Mouse (Mus musculus): Measurements from ENCODE around the gene Ccdc87. TPM values are rescaled to one million over a fixed set of nuclear protein-coding genes. Genes with fewer than 3 reads are reported as not detected.

Ccdc87 gene
- polyA plus RNA-seq (2017; shearing (Covaris generic)): 0.28 TPM

DNA sequence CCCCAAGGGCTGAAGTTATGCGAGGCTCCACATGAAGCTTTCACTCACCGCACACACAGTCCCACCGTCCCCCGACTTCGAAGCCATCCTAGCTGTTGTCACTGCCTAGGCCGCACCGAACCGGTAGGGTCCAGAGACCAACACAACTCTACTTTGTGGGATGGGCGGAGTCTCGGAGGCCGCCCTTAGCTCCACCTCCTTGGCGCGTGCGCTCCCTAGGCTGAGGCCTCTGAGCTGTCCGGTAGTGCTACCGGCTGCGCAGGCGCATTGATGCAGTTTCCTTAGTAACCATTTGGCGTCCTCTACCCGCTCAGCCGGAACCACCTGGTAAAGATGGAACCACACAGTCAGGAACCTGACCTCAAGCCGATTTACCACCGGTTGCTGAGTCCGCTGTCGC is at the start of gene Ccdc87, which contains the start of gene Ccs:
TSS of gene Ccdc87 (plus strand) at position 218 of the 400 bp plus-strand sequence.
TSS of gene Ccs (minus strand) at position 184 of the 400 bp plus-strand sequence.

DNA sequence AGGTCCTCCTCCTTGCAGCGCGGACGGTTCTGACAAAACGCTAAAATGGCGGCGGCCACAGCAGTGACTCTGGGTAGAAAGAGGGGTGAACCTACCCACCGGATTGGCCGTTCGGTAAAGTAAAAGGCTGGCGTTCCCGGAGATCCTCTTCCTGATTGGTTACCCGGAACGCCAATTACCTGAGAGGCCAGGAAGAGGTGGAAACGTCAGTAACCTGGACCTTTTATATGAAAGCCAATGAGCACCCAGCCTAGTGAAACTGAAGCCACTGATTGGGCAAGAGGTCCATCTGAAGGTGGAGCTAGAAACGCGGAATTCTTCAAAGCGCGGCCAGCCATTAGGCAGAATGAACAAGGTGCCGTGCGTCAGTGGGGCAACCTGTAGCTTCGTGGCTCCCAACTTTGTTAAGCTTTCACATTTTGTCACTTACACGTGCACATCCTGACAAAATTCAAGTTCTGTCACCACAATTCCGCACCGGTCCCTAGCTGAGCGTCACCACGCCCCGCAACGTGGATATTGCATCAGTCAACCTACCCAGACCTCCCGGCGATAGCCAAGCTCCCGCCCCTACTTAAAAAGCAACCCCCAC is 45.2 kb upstream of the Ccdc87 start, which contains the start of gene Rbm4:
TSS of gene Rbm4 (minus strand) at position 71 of the 592 bp plus-strand sequence.

DNA sequence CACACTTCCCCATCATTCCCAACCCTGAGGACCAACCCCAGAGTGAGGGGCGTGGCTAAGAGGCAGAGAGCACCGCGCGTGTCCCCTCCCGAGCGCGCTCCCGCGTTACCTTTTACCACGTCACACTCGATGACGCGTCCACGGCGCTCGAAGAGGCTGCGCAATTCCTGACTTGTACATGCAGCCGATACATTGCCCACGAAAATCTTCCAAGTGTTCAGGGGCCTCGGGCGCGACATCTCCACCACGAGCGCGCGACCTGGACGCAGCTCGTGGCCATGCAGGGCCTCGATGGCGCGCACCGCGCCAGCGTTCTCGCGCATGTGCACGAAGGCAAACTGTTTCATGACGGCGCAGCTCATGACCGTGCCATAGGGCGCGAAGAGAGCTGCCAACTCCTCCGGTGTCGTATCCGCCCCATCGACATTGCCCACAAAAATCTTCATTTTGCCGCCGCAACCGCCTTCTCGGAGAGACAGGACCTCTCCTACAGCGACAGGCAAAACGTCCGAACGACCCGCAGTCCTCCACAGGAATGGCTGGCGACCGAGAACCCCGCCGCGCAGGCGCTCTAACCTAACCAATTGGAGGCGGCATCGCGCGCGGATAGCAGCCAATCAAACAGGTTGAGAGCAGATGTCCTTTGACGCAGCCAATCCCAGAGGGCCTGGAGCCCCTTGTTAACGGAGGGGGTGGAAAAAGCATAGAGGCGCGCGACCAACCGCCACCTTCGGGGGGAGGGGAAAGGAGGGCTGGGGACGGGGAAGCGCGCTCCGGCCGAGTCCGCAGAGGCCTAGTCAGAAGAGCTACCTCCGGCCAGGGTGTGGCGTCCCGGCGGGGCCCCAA is 27.9 kb upstream of the Ccdc87 start, which contains the start of the genes Gm21992 and Rbm14:
TSS of gene Gm21992 (minus strand) at position 550 of the 846 bp plus-strand sequence.
TSS of gene Rbm14 (minus strand) at position 572 of the 846 bp plus-strand sequence.

GRCm38 (mm10) chr19:4854552-4855469 is 15.6 kb downstream of the Ccdc87 start, which contains the start of gene Ctsf:
Gene Ctsf (plus strand): TSS chr19:4855130.

DNA sequence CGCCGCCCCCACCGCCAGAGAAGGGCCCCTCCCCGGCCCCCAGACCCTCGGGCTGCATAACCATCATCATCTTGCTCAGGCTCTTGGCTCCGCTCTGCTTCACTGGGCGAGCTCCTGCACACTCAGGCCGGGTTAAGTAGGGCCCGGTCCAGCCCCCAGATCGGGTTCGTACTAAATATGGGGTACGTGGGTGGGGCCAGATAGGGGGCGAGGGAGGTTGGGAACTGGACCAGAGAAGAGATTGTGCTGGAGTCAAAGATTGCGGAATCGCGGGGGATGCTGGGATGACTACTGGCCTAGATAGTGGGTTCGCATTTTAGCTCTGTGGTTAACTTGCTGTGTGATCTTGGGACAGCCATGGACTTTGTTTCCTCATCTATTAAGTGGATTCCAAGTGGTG is 38.6 kb downstream of the Ccdc87 start, which contains the start of gene Actn3:
TSS of gene Actn3 (minus strand) at position 125 of the 400 bp plus-strand sequence.

DNA sequence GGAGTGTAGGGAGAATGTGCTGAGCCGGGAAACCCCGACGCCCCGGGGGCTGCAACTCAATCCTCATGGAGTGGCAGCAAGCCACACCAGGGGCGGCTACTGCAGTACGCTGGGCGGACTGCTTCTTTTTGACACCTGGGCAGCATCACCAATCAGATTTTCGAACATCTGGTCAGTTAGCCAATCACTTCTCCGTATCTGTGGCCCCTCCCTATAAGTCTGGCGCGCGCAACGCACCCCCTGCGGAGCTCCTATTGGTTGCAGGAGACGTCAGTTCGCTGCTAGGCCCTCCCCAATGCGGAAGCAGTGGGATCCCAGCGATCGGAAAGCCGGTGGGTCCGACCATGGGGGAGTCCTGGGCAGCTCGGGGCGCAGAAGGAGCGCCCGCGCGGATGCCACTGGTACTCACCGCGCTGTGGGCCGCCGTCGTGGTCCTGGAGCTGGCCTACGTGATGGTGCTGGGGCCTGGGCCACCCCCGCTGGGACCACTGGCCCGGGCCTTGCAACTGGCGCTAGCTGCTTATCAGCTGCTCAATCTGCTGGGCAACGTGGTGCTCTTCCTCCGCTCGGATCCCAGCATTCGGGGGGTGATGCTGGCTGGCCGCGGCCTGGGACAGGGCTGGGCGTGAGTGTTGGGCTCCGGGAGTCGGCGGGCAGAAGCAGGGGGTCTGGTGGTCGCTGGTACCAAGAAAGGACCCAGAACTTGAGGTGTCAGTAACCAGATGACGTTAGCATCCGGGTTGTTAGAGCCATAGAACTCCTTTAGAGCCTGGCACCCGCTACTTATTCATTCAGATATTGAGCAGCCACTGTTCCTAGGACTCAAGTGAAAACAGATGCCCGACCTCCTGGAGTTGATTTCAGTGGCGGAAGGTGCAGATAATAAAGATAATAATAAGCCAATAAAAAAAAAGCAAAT is 39.5 kb downstream of the Ccdc87 start, which contains the start of gene Zdhhc24:
TSS of gene Zdhhc24 (plus strand) at position 264 of the 919 bp plus-strand sequence.

Other genes starting within 250 kb of the Ccdc87 start
- not detected for gene Lrfn4, start 223.7 kb upstream of the Ccdc87 start, polyA plus RNA-seq (2017; shearing (Covaris generic))
- gene Rce1, start 213.7 kb upstream of the Ccdc87 start, polyA plus RNA-seq (2017; shearing (Covaris generic)): 54.1 TPM
- gene Gm960, start 140.7 kb upstream of the Ccdc87 start, polyA plus RNA-seq (2017; shearing (Covaris generic)): not detected
- gene Sptbn2, start 128.2 kb upstream of the Ccdc87 start, polyA plus RNA-seq (2017; shearing (Covaris generic)): 1.3 TPM
- gene Rbm4b, start 82.9 kb upstream of the Ccdc87 start, polyA plus RNA-seq (2017; shearing (Covaris generic)): 53.1 TPM
- gene Rbm4, start 45.5 kb upstream of the Ccdc87 start, polyA plus RNA-seq (2017; shearing (Covaris generic)): 62.0 TPM
- 52.8 TPM for gene Gm21992, start 27.8 kb upstream of the Ccdc87 start, polyA plus RNA-seq (2017; shearing (Covaris generic))
- 98.3 TPM for gene Rbm14, start 27.7 kb upstream of the Ccdc87 start, polyA plus RNA-seq (2017; shearing (Covaris generic))
- gene Ccs, start within 50 bp of the Ccdc87 start, polyA plus RNA-seq (2017; shearing (Covaris generic)): 213 TPM
- 7.4 TPM for gene Ctsf, start 15.8 kb downstream of the Ccdc87 start, polyA plus RNA-seq (2017; shearing (Covaris generic))
- gene Actn3, start 38.5 kb downstream of the Ccdc87 start, polyA plus RNA-seq (2017; shearing (Covaris generic)): 0.10 TPM
- gene Zdhhc24, start 39.3 kb downstream of the Ccdc87 start, polyA plus RNA-seq (2017; shearing (Covaris generic)): 7.9 TPM
- 0.92 TPM for gene Bbs1, start 67.3 kb downstream of the Ccdc87 start, polyA plus RNA-seq (2017; shearing (Covaris generic))
- gene Dpp3, start 88.9 kb downstream of the Ccdc87 start, polyA plus RNA-seq (2017; shearing (Covaris generic)): 136 TPM
- gene Peli3, start 103.8 kb downstream of the Ccdc87 start, polyA plus RNA-seq (2017; shearing (Covaris generic)): 0.65 TPM
- gene Mrpl11, start 122.8 kb downstream of the Ccdc87 start, polyA plus RNA-seq (2017; shearing (Covaris generic)): 59.2 TPM
- 1.8 TPM for gene Npas4, start 150.9 kb downstream of the Ccdc87 start, polyA plus RNA-seq (2017; shearing (Covaris generic))
- gene Slc29a2, start 184.5 kb downstream of the Ccdc87 start, polyA plus RNA-seq (2017; shearing (Covaris generic)): 2.0 TPM
- gene B4gat1, start 199.5 kb downstream of the Ccdc87 start, polyA plus RNA-seq (2017; shearing (Covaris generic)): 18.7 TPM
- 3.6 TPM for gene AC124502.3, start 199.5 kb downstream of the Ccdc87 start, polyA plus RNA-seq (2017; shearing (Covaris generic))
- gene Brms1, start 202.0 kb downstream of the Ccdc87 start, polyA plus RNA-seq (2017; shearing (Covaris generic)): 81.9 TPM
- 0.26 TPM for gene Rin1, start 211.1 kb downstream of the Ccdc87 start, polyA plus RNA-seq (2017; shearing (Covaris generic))
- not detected for gene Cd248, start 228.7 kb downstream of the Ccdc87 start, polyA plus RNA-seq (2017; shearing (Covaris generic))
- not detected for gene Tmem151a, start 246.2 kb downstream of the Ccdc87 start, polyA plus RNA-seq (2017; shearing (Covaris generic))
- gene Yif1a, start 249.2 kb downstream of the Ccdc87 start, polyA plus RNA-seq (2017; shearing (Covaris generic)): 58.0 TPM